Mouse (Mus musculus): ENCODE measurements at regions not wholly inside any gene's neighbourhood (a gene's known extent, or its start where the extent isn't known, plus 50 kb on each side); places are given as distances from the start of the nearest gene placed in this dataset.

- no peaks in the 10 kb centered on the region for H3K9me3 ChIP-seq (replicated peaks; ENCODE audit: low read length)
- peak; percentile 56 for DNase-seq (ENCODE audit: low spot score)
These were observed 279.1 kb downstream of the Psat1 start for GRCm38 (mm10) chr19:15667889-15668623.

GRCm38 (mm10) chr19:15663659-15664255 is 283.4 kb downstream of the Psat1 start:
- TF ChIP-seq CTCF (IDR thresholded peaks at IDR 0.05; ENCODE audit: low read depth), result no peak
- Histone ChIP-seq H3K9ac (ENCODE audit: low read depth, low read length) (no peak overlapping the region), H3K4me2 (ENCODE audit: low read length) (no peak overlapping the region), H3K27ac (no peak overlapping the region), H3K36me3 (ENCODE audit: insufficient read depth, low read length) (no peaks in the 10 kb centered on the region), H3K9me3 (replicated peaks; ENCODE audit: low read length) (no peaks in the 10 kb centered on the region), H3K4me1 (replicated peaks; ENCODE audit: insufficient read depth, low read length) (peaks cover 10% of the 10 kb centered on the region), H3K27me3 (ENCODE audit: insufficient read depth, low read length) (no peaks in the 10 kb centered on the region; the same call in 1 of the 2 replicates), H3K4me3 (replicated peaks; ENCODE audit: low read depth, low read length) (no peak overlapping the region)
- DNase-seq (ENCODE audit: low spot score), result no peak
- WGBS, result 35% methylated on average over 3 of the region's 3 CpGs
- no peak for ATAC-seq (replicated peaks; ENCODE audit: low FRiP score, low read depth)

More at GRCm38 (mm10) chr19:15667889-15668623, 279.1 kb downstream of the Psat1 start:
- no peaks in the 10 kb centered on the region for H3K27me3 ChIP-seq (ENCODE audit: insufficient read depth, low read length)
- ATAC-seq (replicated peaks; ENCODE audit: low FRiP score, low read depth), result no peak; the same call in 1 of the 2 replicates
- WGBS, result 14% methylated on average over 13 of the region's 13 CpGs
- no peak overlapping the region for H3K4me3 ChIP-seq (replicated peaks; ENCODE audit: low read depth, low read length)
- no peaks in the 10 kb centered on the region for H3K36me3 ChIP-seq (ENCODE audit: insufficient read depth, low read length)
- H3K4me2 ChIP-seq (ENCODE audit: low read length), result no peak overlapping the region
- H3K9ac ChIP-seq (ENCODE audit: low read depth, low read length), result no peak overlapping the region
- H3K27ac ChIP-seq, result no peak overlapping the region; the same call in 1 of the 2 replicates
- H3K4me1 ChIP-seq (replicated peaks; ENCODE audit: insufficient read depth, low read length), result peaks cover 13% of the 10 kb centered on the region
- TF ChIP-seq CTCF (IDR thresholded peaks at IDR 0.05; ENCODE audit: low read depth), result no peak

- 71% methylated on average over 1 of the region's 1 CpGs for WGBS
- no peak overlapping the region for H3K4me2 ChIP-seq (ENCODE audit: low read length)
- H3K4me1 ChIP-seq (replicated peaks; ENCODE audit: insufficient read depth, low read length), result no peaks in the 10 kb centered on the region
- H3K9ac ChIP-seq (ENCODE audit: low read depth, low read length), result no peak overlapping the region
- ATAC-seq (replicated peaks; ENCODE audit: low FRiP score, low read depth), result no peak
- no peak for TF ChIP-seq CTCF (IDR thresholded peaks at IDR 0.05; ENCODE audit: low read depth)
- H3K4me3 ChIP-seq (replicated peaks; ENCODE audit: low read depth, low read length), result no peak overlapping the region
- no peaks in the 10 kb centered on the region for H3K36me3 ChIP-seq (ENCODE audit: insufficient read depth, low read length)
- no peaks in the 10 kb centered on the region; the same call in 1 of the 2 replicates for H3K27me3 ChIP-seq (ENCODE audit: insufficient read depth, low read length)
- no peak overlapping the region for H3K27ac ChIP-seq
- no peak for DNase-seq (ENCODE audit: low spot score)
- no peaks in the 10 kb centered on the region for H3K9me3 ChIP-seq (replicated peaks; ENCODE audit: low read length)
These were observed 288.5 kb downstream of the Psat1 start for GRCm38 (mm10) chr19:15658611-15659010.

- Histone ChIP-seq H3K9me3 (replicated peaks; ENCODE audit: low read length) (no peaks in the 10 kb centered on the region), H3K27ac (no peak overlapping the region), H3K27me3 (ENCODE audit: insufficient read depth, low read length) (no peaks in the 10 kb centered on the region; the same call in 1 of the 2 replicates), H3K4me3 (replicated peaks; ENCODE audit: low read depth, low read length) (no peak overlapping the region), H3K9ac (ENCODE audit: low read depth, low read length) (no peak overlapping the region), H3K36me3 (ENCODE audit: insufficient read depth, low read length) (no peaks in the 10 kb centered on the region), H3K4me1 (replicated peaks; ENCODE audit: insufficient read depth, low read length) (no peaks in the 10 kb centered on the region), H3K4me2 (ENCODE audit: low read length) (no peak overlapping the region)
- no peak for ATAC-seq (replicated peaks; ENCODE audit: low FRiP score, low read depth)
- TF ChIP-seq CTCF (IDR thresholded peaks at IDR 0.05; ENCODE audit: low read depth), result no peak
- 89% methylated on average over 1 of the region's 1 CpGs for WGBS
- DNase-seq (ENCODE audit: low spot score), result no peak
These were observed 289.3 kb downstream of the Psat1 start for GRCm38 (mm10) chr19:15657846-15658245.

- DNase-seq (ENCODE audit: low spot score), result peak; percentile 68
- H3K9me3 ChIP-seq (replicated peaks; ENCODE audit: low read length), result no peaks in the 10 kb centered on the region
- H3K4me2 ChIP-seq (ENCODE audit: low read length), result no peak overlapping the region
- ATAC-seq (replicated peaks; ENCODE audit: low FRiP score, low read depth), result no peak
- no peaks in the 10 kb centered on the region for H3K36me3 ChIP-seq (ENCODE audit: insufficient read depth, low read length)
- H3K9ac ChIP-seq (ENCODE audit: low read depth, low read length), result no peak overlapping the region
- no peaks in the 10 kb centered on the region for H3K4me1 ChIP-seq (replicated peaks; ENCODE audit: insufficient read depth, low read length)
- H3K27me3 ChIP-seq (ENCODE audit: insufficient read depth, low read length), result no peaks in the 10 kb centered on the region
- no peak overlapping the region for H3K4me3 ChIP-seq (replicated peaks; ENCODE audit: low read depth, low read length)
- TF ChIP-seq CTCF (IDR thresholded peaks at IDR 0.05; ENCODE audit: low read depth), result peak; percentile 87
- WGBS, result 22% methylated on average over 4 of the region's 4 CpGs
- H3K27ac ChIP-seq, result no peak overlapping the region
These were observed 297.8 kb downstream of the Psat1 start for GRCm38 (mm10) chr19:15649368-15649767.

DNA sequence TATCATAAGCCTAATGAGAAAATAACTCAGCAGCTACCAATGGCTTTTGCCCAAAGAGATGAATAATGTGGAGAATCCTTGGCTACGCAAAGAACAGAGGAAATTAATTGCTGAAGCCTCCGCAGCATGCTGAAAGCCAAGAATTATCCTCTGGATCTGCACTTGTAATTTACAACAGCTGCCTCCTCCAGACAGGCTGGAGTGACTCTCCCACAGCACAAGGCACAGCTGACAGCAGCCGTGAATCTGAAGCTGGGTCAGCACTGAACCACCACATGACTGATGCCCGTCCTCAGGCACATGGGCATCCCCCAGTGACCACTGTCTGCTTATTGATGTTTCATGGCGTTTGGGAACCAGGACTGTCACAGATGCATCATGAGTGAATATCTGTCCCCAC is 299.8 kb downstream of the Psat1 start:
- TF ChIP-seq CTCF (IDR thresholded peaks at IDR 0.05; ENCODE audit: low read depth), result no peak
- Histone ChIP-seq H3K36me3 (ENCODE audit: insufficient read depth, low read length) (no peaks in the 10 kb centered on the region), H3K4me2 (ENCODE audit: low read length) (no peak overlapping the region), H3K4me1 (replicated peaks; ENCODE audit: insufficient read depth, low read length) (no peaks in the 10 kb centered on the region), H3K9me3 (replicated peaks; ENCODE audit: low read length) (no peaks in the 10 kb centered on the region), H3K4me3 (replicated peaks; ENCODE audit: low read depth, low read length) (no peak overlapping the region), H3K27me3 (ENCODE audit: insufficient read depth, low read length) (no peaks in the 10 kb centered on the region), H3K9ac (ENCODE audit: low read depth, low read length) (no peak overlapping the region), H3K27ac (no peak overlapping the region)
- WGBS, result 30% methylated on average over 5 of the region's 5 CpGs
- ATAC-seq (replicated peaks; ENCODE audit: low FRiP score, low read depth) (peak; percentile 80; the same call in 1 of the 2 replicates), DNase-seq (ENCODE audit: low spot score) (peak; percentile 62)

All from kidney, postnatal 0 days (tissue).